Mouse (Mus musculus): Measurements from ENCODE around the gene Prss56. TPM values are rescaled to one million over a fixed set of nuclear protein-coding genes. Genes with fewer than 3 reads are reported as not detected.

The Prss56 gene
- polyA plus RNA-seq, 1 experiment = 0.27 TPM

DNA sequence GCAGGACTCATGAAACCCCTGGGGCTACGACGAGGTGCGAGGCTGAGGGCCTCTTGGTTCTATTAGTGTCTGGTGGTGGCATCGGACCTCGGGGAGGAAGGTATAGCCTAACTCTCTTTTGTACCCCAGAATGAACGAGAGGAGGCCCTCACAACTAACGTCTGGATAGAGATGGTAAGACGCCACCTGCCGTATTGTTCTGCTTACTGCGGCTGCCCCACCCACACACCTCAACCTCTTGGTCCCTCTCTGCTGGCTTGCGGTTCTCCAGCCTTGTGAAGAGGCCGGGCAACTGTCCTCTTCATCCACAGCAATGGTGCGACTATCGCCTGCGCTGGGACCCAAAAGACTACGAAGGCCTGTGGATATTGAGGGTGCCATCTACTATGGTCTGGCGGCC lies 23.2 kb downstream of the Prss56 start:
- H3K9ac ChIP-seq (ENCODE audit: low read depth, poor library complexity, severe bottlenecking) = no peak overlapping the region
- no peaks in the 10 kb centered on the region for H3K9me3 ChIP-seq (replicated peaks; ENCODE audit: control insufficient read depth, insufficient read depth, low read length, poor library complexity, severe bottlenecking)
- no peaks in the 10 kb centered on the region for H3K36me3 ChIP-seq (ENCODE audit: control insufficient read depth, insufficient read depth, low read length, poor library complexity, severe bottlenecking)
- TF ChIP-seq CTCF (IDR thresholded peaks at IDR 0.05; ENCODE audit: low read depth, low read length) (peak; percentile 53), POLR2A (IDR thresholded peaks at IDR 0.05; ENCODE audit: insufficient read depth, low read length) (no peak), EP300 (IDR thresholded peaks at IDR 0.05; ENCODE audit: insufficient read depth, low read depth, low read length) (no peak)
- no peaks in the 10 kb centered on the region for H3K4me1 ChIP-seq (ENCODE audit: control insufficient read depth, insufficient read depth, low read length)
- H3K4me3 ChIP-seq (ENCODE audit: low read depth, low read length) = peak overlapping the region; percentile 23
- H3K27ac ChIP-seq (ENCODE audit: insufficient read depth, low read length) = no peak overlapping the region
- no peaks in the 10 kb centered on the region for H3K27me3 ChIP-seq (ENCODE audit: control insufficient read depth, insufficient read depth, low read length, poor library complexity, severe bottlenecking)

DNA sequence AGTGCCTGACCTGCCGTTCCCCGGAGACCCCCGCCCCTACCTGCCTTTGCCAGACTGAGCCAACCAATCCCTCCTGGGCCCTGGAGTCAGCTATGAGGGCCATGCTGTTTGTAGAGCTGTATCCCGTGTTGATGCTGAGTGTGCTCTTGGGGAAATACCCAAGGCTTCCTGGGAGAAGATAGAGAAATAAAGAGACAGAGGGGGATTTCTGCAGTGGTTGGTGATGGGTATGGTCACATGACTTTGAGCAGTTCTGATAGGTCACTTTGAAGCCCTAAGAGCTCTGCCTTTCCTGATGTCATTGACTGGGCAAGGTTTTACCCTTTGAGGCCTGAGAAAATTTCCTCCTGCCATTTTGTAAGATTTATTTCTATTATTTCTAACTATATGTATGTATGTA lies 28.3 kb downstream of the Prss56 start:
- no peak overlapping the region for H3K4me3 ChIP-seq (ENCODE audit: low read depth, low read length)
- H3K27me3 ChIP-seq (ENCODE audit: control insufficient read depth, insufficient read depth, low read length, poor library complexity, severe bottlenecking) = no peaks in the 10 kb centered on the region

DNA sequence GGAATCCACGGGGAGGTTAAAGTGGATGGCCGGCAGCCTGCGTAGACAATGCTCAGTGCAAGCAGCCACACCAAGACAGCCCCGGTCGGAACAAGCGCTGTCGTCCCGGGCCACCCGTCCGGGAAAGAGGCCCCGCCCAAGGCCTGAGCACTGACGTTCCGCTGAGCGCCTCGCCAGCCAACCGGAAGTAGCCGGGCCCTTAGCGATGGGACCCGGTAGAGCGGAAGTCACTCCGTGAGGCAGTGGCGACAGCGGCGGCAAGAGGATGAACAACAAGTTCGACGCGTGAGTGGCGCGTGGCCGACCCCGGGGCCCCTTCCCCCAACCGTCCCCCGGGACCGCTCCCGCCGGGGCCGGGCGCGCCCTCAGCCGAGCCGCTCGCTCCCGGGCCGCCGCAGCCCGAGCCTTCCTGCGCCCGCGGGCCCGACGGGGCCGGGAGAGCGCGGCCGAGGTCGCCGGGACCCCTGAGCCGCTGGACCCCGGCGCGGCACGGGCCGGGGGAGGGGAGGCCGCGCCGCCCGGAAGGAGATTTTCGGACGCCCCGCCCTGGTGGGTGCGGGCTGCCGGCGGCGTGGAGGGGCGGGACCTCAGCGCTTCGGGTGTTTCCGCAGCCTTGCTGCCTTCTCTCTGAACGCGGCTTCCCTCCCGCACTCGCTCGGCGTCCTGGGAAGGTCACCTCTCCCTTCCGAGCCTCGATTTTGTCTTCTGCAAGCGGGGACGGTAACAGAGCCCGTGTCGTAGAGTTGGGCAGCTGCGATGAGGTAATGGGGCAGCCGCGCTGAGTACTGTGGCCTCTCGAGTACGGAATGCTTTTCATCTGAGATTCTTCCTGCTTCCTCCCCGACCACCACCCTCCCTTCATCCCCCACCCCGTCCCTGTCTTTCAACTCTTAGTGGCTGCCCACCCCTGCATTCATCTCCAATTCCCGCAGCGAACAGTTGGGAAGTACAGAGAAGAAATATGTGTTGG lies 30.9 kb downstream of the Prss56 start, which contains the start of gene Eif4e2:
TSS of gene Eif4e2 (plus strand) at position 180 of the 970 bp plus-strand sequence.
- no peaks in the 10 kb centered on the region for H3K9me3 ChIP-seq (replicated peaks; ENCODE audit: control insufficient read depth, insufficient read depth, low read length, poor library complexity, severe bottlenecking)
- peaks cover 7% of the 10 kb centered on the region for H3K36me3 ChIP-seq (ENCODE audit: control insufficient read depth, insufficient read depth, low read length, poor library complexity, severe bottlenecking)
- peak within 1 kb of the TSS; percentile 73 for H3K27ac ChIP-seq (ENCODE audit: insufficient read depth, low read length)
- no peaks in the 10 kb centered on the region for H3K4me1 ChIP-seq (ENCODE audit: control insufficient read depth, insufficient read depth, low read length)
- H3K4me3 ChIP-seq (ENCODE audit: low read depth, low read length) = peak within 1 kb of the TSS; percentile 98
- H3K27me3 ChIP-seq (ENCODE audit: control insufficient read depth, insufficient read depth, low read length, poor library complexity, severe bottlenecking) = no peaks in the 10 kb centered on the region
- H3K9ac ChIP-seq (ENCODE audit: low read depth, poor library complexity, severe bottlenecking) = peak within 1 kb of the TSS; percentile 88
- peak; percentile 69 for TF ChIP-seq POLR2A (IDR thresholded peaks at IDR 0.05; ENCODE audit: insufficient read depth, low read length)
- TF ChIP-seq CTCF (IDR thresholded peaks at IDR 0.05; ENCODE audit: low read depth, low read length) = no peak
- 0 out of 2 replicates have a peak, but pooled peaks have one; percentile 41 for TF ChIP-seq EP300 (IDR thresholded peaks at IDR 0.05; ENCODE audit: insufficient read depth, low read depth, low read length)

More for the DNA sequence above, 28.3 kb downstream of the Prss56 start:
- Histone ChIP-seq H3K9ac (ENCODE audit: low read depth, poor library complexity, severe bottlenecking) (no peak overlapping the region), H3K27ac (ENCODE audit: insufficient read depth, low read length) (no peak overlapping the region), H3K36me3 (ENCODE audit: control insufficient read depth, insufficient read depth, low read length, poor library complexity, severe bottlenecking) (0 out of 2 replicates have a peak, but pooled peaks cover 2% of the 10 kb centered on the region), H3K9me3 (replicated peaks; ENCODE audit: control insufficient read depth, insufficient read depth, low read length, poor library complexity, severe bottlenecking) (no peaks in the 10 kb centered on the region), H3K4me1 (ENCODE audit: control insufficient read depth, insufficient read depth, low read length) (no peaks in the 10 kb centered on the region)
- TF ChIP-seq POLR2A (IDR thresholded peaks at IDR 0.05; ENCODE audit: insufficient read depth, low read length) = no peak
- TF ChIP-seq EP300 (IDR thresholded peaks at IDR 0.05; ENCODE audit: insufficient read depth, low read depth, low read length) = no peak
- no peak for TF ChIP-seq CTCF (IDR thresholded peaks at IDR 0.05; ENCODE audit: low read depth, low read length)

DNA sequence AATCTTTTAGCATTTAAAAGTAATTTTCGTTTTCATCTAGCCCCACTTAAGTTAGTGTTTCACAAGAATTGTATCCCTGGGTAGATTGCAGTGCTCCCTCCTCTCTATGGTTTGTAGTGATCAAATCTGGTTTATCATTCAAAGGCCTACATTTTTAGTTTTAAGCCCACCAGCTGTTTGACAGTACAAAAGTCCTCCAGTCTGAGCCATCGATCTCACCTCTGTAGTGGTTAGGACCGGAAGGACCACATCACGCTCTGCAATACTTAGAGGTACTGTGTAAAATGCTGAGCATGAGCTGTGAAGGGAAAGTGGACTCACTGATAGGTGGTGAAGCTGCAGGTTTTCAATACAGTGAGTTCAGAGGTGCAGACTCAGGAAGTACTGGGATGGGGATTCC lies 31.6 kb downstream of the Prss56 start:
- TF ChIP-seq CTCF (IDR thresholded peaks at IDR 0.05; ENCODE audit: low read depth, low read length) (no peak), EP300 (IDR thresholded peaks at IDR 0.05; ENCODE audit: insufficient read depth, low read depth, low read length) (no peak), POLR2A (IDR thresholded peaks at IDR 0.05; ENCODE audit: insufficient read depth, low read length) (no peak)
- peak overlapping the region; percentile 98 for H3K4me3 ChIP-seq (ENCODE audit: low read depth, low read length)
- H3K4me1 ChIP-seq (ENCODE audit: control insufficient read depth, insufficient read depth, low read length) = no peaks in the 10 kb centered on the region
- H3K9me3 ChIP-seq (replicated peaks; ENCODE audit: control insufficient read depth, insufficient read depth, low read length, poor library complexity, severe bottlenecking) = no peaks in the 10 kb centered on the region
- peaks cover 14% of the 10 kb centered on the region for H3K36me3 ChIP-seq (ENCODE audit: control insufficient read depth, insufficient read depth, low read length, poor library complexity, severe bottlenecking)
- no peaks in the 10 kb centered on the region for H3K27me3 ChIP-seq (ENCODE audit: control insufficient read depth, insufficient read depth, low read length, poor library complexity, severe bottlenecking)
- H3K27ac ChIP-seq (ENCODE audit: insufficient read depth, low read length) = 0 out of 2 replicates have a peak overlapping the region, but pooled peaks have one; percentile 3
- peak overlapping the region; percentile 88 for H3K9ac ChIP-seq (ENCODE audit: low read depth, poor library complexity, severe bottlenecking)

DNA sequence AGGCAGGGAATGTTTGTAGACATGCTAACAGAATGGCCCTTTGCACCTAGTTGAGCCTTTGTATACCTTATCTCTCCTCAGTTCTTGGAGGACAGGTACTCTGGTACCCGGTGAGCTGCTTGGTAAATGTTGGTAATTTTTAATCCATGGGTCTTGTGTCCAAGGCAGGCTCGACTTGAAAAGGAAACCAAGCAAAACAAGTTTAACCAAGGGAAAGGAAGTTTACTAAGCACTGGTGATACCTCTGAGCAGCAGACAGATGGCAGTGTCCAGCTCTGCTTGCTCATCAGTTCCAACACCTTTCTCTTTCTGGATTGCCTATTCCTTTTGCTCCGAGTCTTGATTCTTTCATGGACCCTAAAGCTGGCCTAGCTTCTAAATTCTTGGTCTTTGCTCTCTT lies 34.8 kb downstream of the Prss56 start:
- peak overlapping the region; percentile 86 for H3K27ac ChIP-seq (ENCODE audit: insufficient read depth, low read length)
- TF ChIP-seq POLR2A (IDR thresholded peaks at IDR 0.05; ENCODE audit: insufficient read depth, low read length) (no peak), CTCF (IDR thresholded peaks at IDR 0.05; ENCODE audit: low read depth, low read length) (peak; percentile 32)
- peaks cover 45% of the 10 kb centered on the region for H3K36me3 ChIP-seq (ENCODE audit: control insufficient read depth, insufficient read depth, low read length, poor library complexity, severe bottlenecking)
- H3K27me3 ChIP-seq (ENCODE audit: control insufficient read depth, insufficient read depth, low read length, poor library complexity, severe bottlenecking) = no peaks in the 10 kb centered on the region
- H3K4me1 ChIP-seq (ENCODE audit: control insufficient read depth, insufficient read depth, low read length) = no peaks in the 10 kb centered on the region
- no peak overlapping the region for H3K4me3 ChIP-seq (ENCODE audit: low read depth, low read length)
- H3K9ac ChIP-seq (ENCODE audit: low read depth, poor library complexity, severe bottlenecking) = peak overlapping the region; percentile 20; the same call in 1 of the 2 replicates
- peaks cover 4% of the 10 kb centered on the region for H3K9me3 ChIP-seq (replicated peaks; ENCODE audit: control insufficient read depth, insufficient read depth, low read length, poor library complexity, severe bottlenecking)

DNA sequence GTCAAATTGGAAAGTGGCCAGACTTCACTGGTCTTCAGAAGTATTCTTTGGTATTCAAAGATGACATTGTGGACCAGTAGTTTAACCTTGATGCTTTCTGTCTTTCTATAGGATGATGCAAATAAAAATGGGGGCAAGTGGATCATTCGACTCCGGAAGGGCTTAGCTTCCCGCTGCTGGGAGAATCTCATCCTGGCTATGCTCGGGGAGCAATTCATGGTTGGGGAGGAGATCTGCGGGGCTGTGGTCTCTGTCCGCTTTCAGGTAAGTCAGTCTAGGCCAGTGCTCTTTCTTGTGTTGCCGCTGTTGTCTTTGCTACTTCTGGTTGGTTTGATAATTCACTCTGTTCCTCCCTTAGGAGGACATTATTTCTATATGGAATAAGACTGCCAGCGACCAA lies 42.6 kb downstream of the Prss56 start:
- Histone ChIP-seq H3K27me3 (ENCODE audit: control insufficient read depth, insufficient read depth, low read length, poor library complexity, severe bottlenecking) (no peaks in the 10 kb centered on the region), H3K9me3 (replicated peaks; ENCODE audit: control insufficient read depth, insufficient read depth, low read length, poor library complexity, severe bottlenecking) (peaks cover 4% of the 10 kb centered on the region), H3K36me3 (ENCODE audit: control insufficient read depth, insufficient read depth, low read length, poor library complexity, severe bottlenecking) (peaks cover 68% of the 10 kb centered on the region), H3K27ac (ENCODE audit: insufficient read depth, low read length) (peak overlapping the region; percentile 97), H3K4me1 (ENCODE audit: control insufficient read depth, insufficient read depth, low read length) (peaks cover 18% of the 10 kb centered on the region), H3K4me3 (ENCODE audit: low read depth, low read length) (peak overlapping the region; percentile 40; the same call in 1 of the 2 replicates), H3K9ac (ENCODE audit: low read depth, poor library complexity, severe bottlenecking) (peak overlapping the region; percentile 44)
- TF ChIP-seq EP300 (IDR thresholded peaks at IDR 0.05; ENCODE audit: insufficient read depth, low read depth, low read length) = peak; percentile 68; the same call in 1 of the 2 replicates
- no peak for TF ChIP-seq CTCF (IDR thresholded peaks at IDR 0.05; ENCODE audit: low read depth, low read length)
- no peak for TF ChIP-seq POLR2A (IDR thresholded peaks at IDR 0.05; ENCODE audit: insufficient read depth, low read length)
